Mouse (Mus musculus): ENCODE measurements around the gene Cxcl5. TPM values are rescaled to one million over a fixed set of nuclear protein-coding genes. Genes with fewer than 3 reads are reported as not detected.

Cxcl5 gene
- polyA plus RNA-seq, 1 experiment: 0.35 TPM

- H3K4me3 ChIP-seq (ENCODE audit: insufficient read depth, low read length): no peak overlapping the region
- no peak overlapping the region for H3K27ac ChIP-seq (ENCODE audit: insufficient read depth, low read depth, low read length)
- H3K4me1 ChIP-seq (ENCODE audit: control insufficient read depth, insufficient read depth, low read length): peaks cover 11% of the 10 kb centered on the region
- TF ChIP-seq CTCF (IDR thresholded peaks at IDR 0.05; ENCODE audit: low read depth, low read length) (no peak), POLR2A (IDR thresholded peaks at IDR 0.05; ENCODE audit: borderline replicate concordance, low read depth, low read length) (no peak)
Measured at GRCm38 (mm10) chr5:90760844-90761243, 1.7 kb downstream of the Cxcl5 start.

- Histone ChIP-seq H3K4me3 (ENCODE audit: insufficient read depth, low read length) (no peak overlapping the region), H3K4me1 (ENCODE audit: control insufficient read depth, insufficient read depth, low read length) (peaks cover 13% of the 10 kb centered on the region), H3K27ac (ENCODE audit: insufficient read depth, low read depth, low read length) (no peak overlapping the region)
- TF ChIP-seq POLR2A (IDR thresholded peaks at IDR 0.05; ENCODE audit: borderline replicate concordance, low read depth, low read length): no peak
- no peak for TF ChIP-seq CTCF (IDR thresholded peaks at IDR 0.05; ENCODE audit: low read depth, low read length)
Measured at GRCm38 (mm10) chr5:90761834-90762233, 2.7 kb downstream of the Cxcl5 start.

GRCm38 (mm10) chr5:90763912-90764665 lies 4.9 kb downstream of the Cxcl5 start:
- no peak for TF ChIP-seq POLR2A (IDR thresholded peaks at IDR 0.05; ENCODE audit: borderline replicate concordance, low read depth, low read length)
- TF ChIP-seq CTCF (IDR thresholded peaks at IDR 0.05; ENCODE audit: low read depth, low read length): no peak

DNA sequence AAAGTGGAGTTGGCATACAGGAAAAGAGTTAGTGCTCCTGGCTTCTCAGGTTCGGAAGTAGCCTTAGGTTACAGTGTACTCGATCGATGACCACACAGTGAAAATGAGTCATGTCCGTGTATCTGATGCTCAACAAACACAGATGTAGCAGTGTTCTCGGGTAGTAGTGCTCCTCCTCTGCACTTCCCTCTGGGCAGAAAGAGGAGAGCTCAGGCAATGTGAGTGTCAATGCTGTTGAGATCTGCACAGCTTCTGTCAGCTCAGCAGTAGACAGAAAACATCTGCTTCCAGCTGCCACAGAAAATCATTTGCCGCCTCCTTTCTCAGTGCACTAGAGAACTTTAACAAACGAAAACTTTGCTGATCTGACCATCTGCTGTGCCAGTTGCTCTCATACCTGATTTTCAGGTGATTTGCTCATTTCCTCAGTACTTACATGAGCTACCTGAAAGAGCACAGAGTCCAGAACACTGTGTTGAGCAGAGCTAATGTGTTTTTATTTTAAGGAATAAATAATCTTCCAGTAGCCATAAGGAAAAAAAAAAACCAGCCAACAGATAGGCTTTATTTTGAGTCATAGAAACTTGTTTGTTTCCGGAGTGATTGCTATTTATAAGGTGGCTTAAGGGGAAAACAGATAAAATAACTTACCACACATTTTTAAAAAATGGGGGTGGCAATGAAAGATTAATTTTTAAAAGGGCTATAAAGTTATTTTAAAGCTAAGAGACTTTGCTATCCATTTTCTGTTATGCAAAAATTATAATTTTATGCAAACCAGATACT lies 6.9 kb downstream of the Cxcl5 start:
- H3K27ac ChIP-seq (ENCODE audit: insufficient read depth, low read depth, low read length): no peak overlapping the region
- TF ChIP-seq CTCF (IDR thresholded peaks at IDR 0.05; ENCODE audit: low read depth, low read length) (no peak), POLR2A (IDR thresholded peaks at IDR 0.05; ENCODE audit: borderline replicate concordance, low read depth, low read length) (no peak)
- peaks cover 23% of the 10 kb centered on the region for H3K4me1 ChIP-seq (ENCODE audit: control insufficient read depth, insufficient read depth, low read length)
- H3K4me3 ChIP-seq (ENCODE audit: insufficient read depth, low read length): no peak overlapping the region

More at GRCm38 (mm10) chr5:90763912-90764665, 4.9 kb downstream of the Cxcl5 start:
- Histone ChIP-seq H3K4me3 (ENCODE audit: insufficient read depth, low read length) (no peak overlapping the region), H3K27ac (ENCODE audit: insufficient read depth, low read depth, low read length) (no peak overlapping the region), H3K4me1 (ENCODE audit: control insufficient read depth, insufficient read depth, low read length) (peaks cover 14% of the 10 kb centered on the region)

- no peak within 1 kb of the TSS for H3K27ac ChIP-seq (ENCODE audit: insufficient read depth, low read depth, low read length)
- no peak for TF ChIP-seq POLR2A (IDR thresholded peaks at IDR 0.05; ENCODE audit: borderline replicate concordance, low read depth, low read length)
- no peak for TF ChIP-seq CTCF (IDR thresholded peaks at IDR 0.05; ENCODE audit: low read depth, low read length)
- peaks cover 36% of the 10 kb centered on the region for H3K4me1 ChIP-seq (ENCODE audit: control insufficient read depth, insufficient read depth, low read length)
- no peak within 1 kb of the TSS for H3K4me3 ChIP-seq (ENCODE audit: insufficient read depth, low read length)
Measured at GRCm38 (mm10) chr5:90768218-90768617, 9.1 kb downstream of the Cxcl5 start, which contains the start of gene Ppbp. Gene Ppbp, plus strand, starts transcription at chr5:90768518.

GRCm38 (mm10) chr5:90771369-90771768 lies 12.2 kb downstream of the Cxcl5 start:
- Histone ChIP-seq H3K27ac (ENCODE audit: insufficient read depth, low read depth, low read length) (peak overlapping the region; percentile 97), H3K4me3 (ENCODE audit: insufficient read depth, low read length) (no peak overlapping the region), H3K4me1 (ENCODE audit: control insufficient read depth, insufficient read depth, low read length) (peaks cover 36% of the 10 kb centered on the region)
- no peak for TF ChIP-seq POLR2A (IDR thresholded peaks at IDR 0.05; ENCODE audit: borderline replicate concordance, low read depth, low read length)
- no peak for TF ChIP-seq CTCF (IDR thresholded peaks at IDR 0.05; ENCODE audit: low read depth, low read length)

DNA sequence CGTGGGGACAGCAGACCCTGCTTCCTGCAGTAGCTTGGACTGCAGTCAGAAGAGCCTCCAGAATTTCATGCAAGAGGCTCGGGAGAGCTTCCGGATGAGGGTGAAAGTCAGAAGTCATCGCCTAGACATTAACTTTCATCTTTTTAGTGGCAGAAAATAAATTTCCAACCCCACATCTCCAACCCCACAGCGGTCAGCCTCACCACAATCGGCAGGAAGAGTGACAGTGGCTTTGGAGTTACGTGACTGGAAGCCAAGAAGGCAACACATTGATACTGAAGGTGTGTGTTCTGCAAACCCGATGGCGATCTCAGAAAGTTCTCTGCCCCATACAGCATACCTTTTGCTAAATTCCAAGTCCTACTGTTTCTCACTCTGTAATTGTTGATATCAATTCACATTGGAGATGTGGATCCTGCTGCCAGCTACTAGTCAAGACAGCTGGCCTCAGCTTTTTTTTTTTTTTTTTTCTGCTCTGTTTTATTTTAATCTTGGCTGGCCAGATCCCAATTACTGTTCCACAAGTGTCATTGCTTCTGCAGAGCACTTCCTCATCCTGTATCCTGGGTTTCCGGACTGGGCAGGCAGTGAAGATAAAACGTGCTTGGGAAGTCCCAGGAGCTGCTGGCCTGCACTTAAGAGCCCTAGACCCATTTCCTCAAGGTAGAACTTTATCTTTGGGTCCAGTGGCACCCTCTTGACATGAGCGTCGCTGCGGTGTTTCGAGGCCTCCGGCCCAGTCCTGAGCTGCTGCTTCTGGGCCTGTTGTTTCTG lies 12.9 kb downstream of the Cxcl5 start, which contains the start of gene Pf4:
Gene Pf4 (plus strand): TSS at position 556 of the 774 bp plus-strand sequence.
- no peak for TF ChIP-seq POLR2A (IDR thresholded peaks at IDR 0.05; ENCODE audit: borderline replicate concordance, low read depth, low read length)
- TF ChIP-seq CTCF (IDR thresholded peaks at IDR 0.05; ENCODE audit: low read depth, low read length): no peak
- Histone ChIP-seq H3K27ac (ENCODE audit: insufficient read depth, low read depth, low read length) (peak within 1 kb of the TSS; percentile 97), H3K4me3 (ENCODE audit: insufficient read depth, low read length) (peak within 1 kb of the TSS; percentile 62), H3K4me1 (ENCODE audit: control insufficient read depth, insufficient read depth, low read length) (peaks cover 37% of the 10 kb centered on the region)

DNA sequence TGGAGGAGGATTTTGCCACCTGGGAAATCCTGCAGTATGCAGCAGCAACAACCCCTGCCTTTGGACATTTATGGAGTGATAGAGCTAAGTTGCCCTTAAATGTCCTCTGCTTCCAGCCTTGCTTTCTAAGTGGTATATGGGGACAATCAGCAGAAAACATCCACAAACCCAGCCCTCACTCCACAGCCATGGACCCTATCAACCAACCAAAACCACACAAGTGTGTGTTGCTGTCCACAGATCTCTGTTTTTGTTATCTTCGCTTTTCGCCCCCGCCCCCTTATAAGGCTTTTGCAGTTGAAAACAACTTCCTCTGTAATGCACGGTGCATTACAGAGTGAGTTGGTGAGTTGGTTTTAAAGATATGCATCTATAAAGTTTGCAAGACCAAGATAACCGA lies 16.4 kb downstream of the Cxcl5 start:
- TF ChIP-seq POLR2A (IDR thresholded peaks at IDR 0.05; ENCODE audit: borderline replicate concordance, low read depth, low read length) (no peak), CTCF (IDR thresholded peaks at IDR 0.05; ENCODE audit: low read depth, low read length) (no peak)
- H3K4me3 ChIP-seq (ENCODE audit: insufficient read depth, low read length): no peak overlapping the region
- H3K4me1 ChIP-seq (ENCODE audit: control insufficient read depth, insufficient read depth, low read length): peaks cover 26% of the 10 kb centered on the region
- H3K27ac ChIP-seq (ENCODE audit: insufficient read depth, low read depth, low read length): no peak overlapping the region

DNA sequence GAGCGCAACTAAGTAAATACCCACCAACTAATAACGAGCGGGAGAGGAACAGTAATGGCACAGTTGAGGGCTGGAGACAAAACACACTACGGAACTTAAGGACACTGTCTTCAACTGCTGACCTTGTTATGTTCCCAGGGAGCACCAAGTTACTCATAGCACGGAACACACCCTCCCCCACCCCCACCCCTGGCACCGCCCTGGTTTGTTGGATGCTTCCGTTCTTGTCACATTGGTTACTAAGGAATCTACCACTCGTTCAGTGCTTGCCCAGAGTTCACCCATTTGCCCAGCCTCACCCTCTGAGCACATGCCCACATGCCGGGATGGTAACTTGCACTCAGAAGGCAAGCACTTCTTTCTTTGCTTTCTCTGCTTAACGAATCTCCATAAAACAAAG lies 18.5 kb downstream of the Cxcl5 start:
- Histone ChIP-seq H3K4me3 (ENCODE audit: insufficient read depth, low read length) (no peak overlapping the region), H3K4me1 (ENCODE audit: control insufficient read depth, insufficient read depth, low read length) (peaks cover 13% of the 10 kb centered on the region), H3K27ac (ENCODE audit: insufficient read depth, low read depth, low read length) (no peak overlapping the region)
- TF ChIP-seq CTCF (IDR thresholded peaks at IDR 0.05; ENCODE audit: low read depth, low read length) (no peak), POLR2A (IDR thresholded peaks at IDR 0.05; ENCODE audit: borderline replicate concordance, low read depth, low read length) (no peak)

Data from bone marrow macrophage, adult 2 months (primary cell).